Mouse (Mus musculus) ES-Bruce4 (cell line): Measurements from ENCODE around the gene Stam2. TPM values are rescaled to one million over a fixed set of nuclear protein-coding genes. Genes with fewer than 3 reads are reported as not detected.

Source experiments
- H3K27ac ChIP-seq: 2 replicates; pipeline ENCODE4 v1.5.1; 2012; ENCODE audit warnings: low read length, inconsistent platforms; ENCODE audit not compliant: insufficient read depth
- H3K27me3 ChIP-seq: 2 replicates; pipeline ENCODE4 v1.6.1; 2012; ENCODE audit warnings: mild to moderate bottlenecking, low read length, inconsistent platforms; ENCODE audit not compliant: control insufficient read depth, poor library complexity, insufficient read depth, severe bottlenecking
- H3K36me3 ChIP-seq: 2 replicates; pipeline ENCODE4 v1.6.1; 2012; ENCODE audit warnings: inconsistent platforms, mild to moderate bottlenecking, low read length, moderate library complexity; ENCODE audit not compliant: control insufficient read depth, poor library complexity, insufficient read depth, severe bottlenecking
- H3K4me1 ChIP-seq: one replicate; pipeline ENCODE4 v1.8.1; 2011; ENCODE audit warnings: low read length; ENCODE audit not compliant: control insufficient read depth, insufficient read depth
- H3K4me3 ChIP-seq: 2 replicates; pipeline ENCODE4 v1.5.1; 2011; ENCODE audit warnings: low read depth, mild to moderate bottlenecking, low read length
- H3K9ac ChIP-seq: 2 replicates; pipeline ENCODE4 v1.6.1; 2012; ENCODE audit warnings: low read depth, mild to moderate bottlenecking, inconsistent platforms; ENCODE audit not compliant: poor library complexity, severe bottlenecking
- H3K9me3 ChIP-seq: replicated peaks from 2 replicates; pipeline ENCODE4 v1.6.1; 2012; ENCODE audit warnings: mild to moderate bottlenecking, low read length, inconsistent platforms; ENCODE audit not compliant: control insufficient read depth, poor library complexity, insufficient read depth, severe bottlenecking
- CTCF ChIP-seq: IDR thresholded peaks from one replicate; pipeline ENCODE4 v1.8.1; 2011; ENCODE audit warnings: low read depth, low read length
- EP300 ChIP-seq: IDR thresholded peaks from 2 replicates; pipeline ENCODE4 v1.6.1; 2011; ENCODE audit warnings: low read depth, low read length; ENCODE audit not compliant: insufficient read depth
- POLR2A ChIP-seq: IDR thresholded peaks from one replicate; pipeline ENCODE4 v1.8.1; 2011; ENCODE audit warnings: low read length; ENCODE audit not compliant: insufficient read depth
- polyA plus RNA-seq: library from polyadenylated mRNA; stranded (reverse); fragments of >200 nt; gene quantifications from 2 replicates; pipeline ENCODE4 v1.2.4, GENCODE M21; 2011; ENCODE audit warnings: low read depth; ENCODE audit not compliant: missing spikeins, insufficient read depth, insufficient read length

The Stam2 gene
- polyA plus RNA-seq, 1 experiment = 37.9 TPM

GRCm38 (mm10) chr2:52733659-52734058 is 8.4 kb downstream of the Stam2 start:
- TF ChIP-seq POLR2A = no peak
- Histone ChIP-seq H3K4me3 (no peak overlapping the region), H3K27ac (no peak overlapping the region), H3K9ac (no peak overlapping the region), H3K36me3 (no peaks in the 10 kb centered on the region), H3K9me3 (no peaks in the 10 kb centered on the region), H3K27me3 (no peaks in the 10 kb centered on the region), H3K4me1 (no peaks in the 10 kb centered on the region)

GRCm38 (mm10) chr2:52732611-52733010 is 9.5 kb downstream of the Stam2 start:
- no peak overlapping the region for H3K27ac ChIP-seq
- TF ChIP-seq EP300 (no peak), CTCF (no peak), POLR2A (no peak)
- no peaks in the 10 kb centered on the region for H3K36me3 ChIP-seq
- H3K9me3 ChIP-seq = no peaks in the 10 kb centered on the region
- H3K27me3 ChIP-seq = no peaks in the 10 kb centered on the region
- no peak overlapping the region for H3K4me3 ChIP-seq
- no peak overlapping the region for H3K9ac ChIP-seq
- no peaks in the 10 kb centered on the region for H3K4me1 ChIP-seq

DNA sequence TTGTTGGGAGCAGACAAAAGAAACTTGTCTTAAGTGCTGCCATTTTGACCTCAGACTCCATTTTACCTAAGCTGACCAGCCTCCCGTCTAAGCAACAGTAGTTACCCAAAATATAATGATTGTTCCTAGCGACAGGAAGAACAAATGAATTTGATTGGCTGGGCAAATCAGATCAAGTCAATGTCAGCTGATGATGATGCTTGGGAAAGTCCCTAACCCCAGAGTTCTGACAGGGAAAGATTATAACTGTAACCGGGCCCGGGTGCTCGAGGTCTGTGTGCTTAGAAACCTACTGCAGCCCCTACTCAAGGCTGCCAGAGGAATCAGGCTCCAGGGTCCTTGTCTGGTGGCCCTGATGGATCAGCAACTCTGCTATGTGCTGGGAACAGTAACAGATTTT is 10.1 kb downstream of the Stam2 start:
- Histone ChIP-seq H3K27me3 (no peaks in the 10 kb centered on the region), H3K36me3 (no peaks in the 10 kb centered on the region), H3K27ac (no peak overlapping the region), H3K9me3 (no peaks in the 10 kb centered on the region), H3K4me1 (no peaks in the 10 kb centered on the region), H3K4me3 (no peak overlapping the region), H3K9ac (no peak overlapping the region)
- TF ChIP-seq EP300 = no peak
- no peak for TF ChIP-seq POLR2A
- TF ChIP-seq CTCF = no peak

DNA sequence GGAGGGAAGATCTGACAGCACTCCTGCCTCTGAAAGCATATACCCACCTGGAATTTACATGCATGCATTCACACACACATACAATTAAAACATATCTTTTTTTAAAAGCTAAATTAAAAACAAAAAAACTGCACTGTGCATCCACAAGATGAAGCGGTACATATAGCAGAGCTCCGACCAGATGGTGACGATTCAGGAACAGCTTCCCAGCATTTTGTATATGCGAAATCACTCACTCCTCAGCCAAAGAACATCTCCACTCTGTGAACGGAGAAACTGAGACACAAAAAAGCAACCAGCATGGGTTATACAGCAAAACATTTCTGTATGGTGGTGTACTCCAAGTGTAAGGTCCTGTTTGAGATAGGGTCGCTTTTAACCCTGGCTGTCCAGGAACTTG is 11.2 kb downstream of the Stam2 start:
- Histone ChIP-seq H3K9ac (no peak overlapping the region), H3K36me3 (no peaks in the 10 kb centered on the region), H3K27ac (no peak overlapping the region), H3K4me1 (no peaks in the 10 kb centered on the region), H3K4me3 (no peak overlapping the region), H3K27me3 (no peaks in the 10 kb centered on the region), H3K9me3 (no peaks in the 10 kb centered on the region)
- TF ChIP-seq CTCF = no peak
- no peak for TF ChIP-seq EP300
- no peak for TF ChIP-seq POLR2A

GRCm38 (mm10) chr2:52720231-52721025 is 21.7 kb downstream of the Stam2 start:
- TF ChIP-seq POLR2A = no peak
- TF ChIP-seq EP300 = no peak
- no peak for TF ChIP-seq CTCF
- Histone ChIP-seq H3K9me3 (no peaks in the 10 kb centered on the region), H3K27me3 (no peaks in the 10 kb centered on the region), H3K27ac (no peak overlapping the region), H3K36me3 (no peaks in the 10 kb centered on the region), H3K4me1 (no peaks in the 10 kb centered on the region), H3K4me3 (no peak overlapping the region), H3K9ac (no peak overlapping the region)

DNA sequence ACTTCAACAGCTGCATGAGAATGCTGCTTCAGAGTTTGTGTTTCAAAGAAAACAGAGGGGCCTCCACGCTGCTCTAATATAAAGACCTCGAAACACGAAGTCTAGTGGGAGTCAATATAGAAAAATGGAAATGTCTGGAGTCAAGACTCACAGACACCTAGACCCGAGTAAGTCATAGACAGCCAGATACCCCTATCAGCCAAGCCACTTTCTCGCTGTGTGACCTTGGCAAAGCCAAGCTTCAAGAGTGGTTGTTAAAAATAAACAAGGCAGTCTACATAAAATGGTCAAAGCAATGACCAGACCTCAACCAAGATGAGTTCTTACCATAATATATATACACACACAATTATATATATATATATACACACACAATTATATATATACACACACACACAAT is 25.0 kb downstream of the Stam2 start:
- Histone ChIP-seq H3K9ac (no peak overlapping the region), H3K4me3 (no peak overlapping the region), H3K36me3 (peaks cover 6% of the 10 kb centered on the region), H3K4me1 (no peaks in the 10 kb centered on the region), H3K27me3 (no peaks in the 10 kb centered on the region), H3K27ac (no peak overlapping the region), H3K9me3 (no peaks in the 10 kb centered on the region)
- no peak for TF ChIP-seq CTCF
- TF ChIP-seq EP300 = no peak
- no peak for TF ChIP-seq POLR2A
